Comparison of ENCODE assay signal across 7 mouse cellular contexts in the genomic region with DNA sequence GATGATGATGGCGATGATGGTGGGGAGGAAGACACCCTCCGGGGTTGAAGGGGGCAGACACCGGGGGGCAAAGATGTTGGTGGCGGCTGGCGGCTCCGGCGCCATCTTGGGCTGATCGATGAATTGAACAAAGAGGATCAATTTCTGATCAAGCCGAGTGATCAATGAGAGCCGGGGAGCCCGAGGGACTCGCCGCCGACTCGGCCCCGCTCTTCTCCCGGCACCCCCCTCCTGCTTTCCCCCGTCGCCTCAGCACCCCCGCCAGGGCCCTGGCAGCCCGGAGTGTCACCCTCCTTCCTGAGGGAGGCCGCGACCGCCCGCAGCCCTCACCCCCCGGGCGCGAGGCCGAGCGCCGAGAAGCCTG. TPM values are rescaled to one million over a fixed set of nuclear protein-coding genes. Genes with fewer than 3 reads are reported as not detected.
DNase-seq lines count a peak whose midpoint lies in the region; ATAC-seq and TF ChIP-seq lines count a peak whose summit lies in the region.

No protein-coding gene starts in this region.

- H3K36me3 ChIP-seq in ES-Bruce4 (ENCODE audit: control insufficient read depth, insufficient read depth, low read length, poor library complexity, severe bottlenecking): no peaks in the 10 kb centered on the region
- H3K36me3 ChIP-seq in hindbrain, embryonic 15.5 days: no peaks in the 10 kb centered on the region
- H3K36me3 ChIP-seq in midbrain, embryonic 12.5 days: no peaks in the 10 kb centered on the region

- H3K9me3 ChIP-seq in ES-Bruce4 (replicated peaks; ENCODE audit: control insufficient read depth, insufficient read depth, low read length, poor library complexity, severe bottlenecking): no peaks in the 10 kb centered on the region
- H3K9me3 ChIP-seq in hindbrain, embryonic 15.5 days: no peaks in the 10 kb centered on the region
- no peaks in the 10 kb centered on the region for H3K9me3 ChIP-seq in midbrain, embryonic 12.5 days

- TF ChIP-seq POLR2A in ES-Bruce4 (IDR thresholded peaks at IDR 0.05; ENCODE audit: insufficient read depth, low read length): no peak
- TF ChIP-seq POLR2A in bone marrow macrophage, adult 2 months (IDR thresholded peaks at IDR 0.05; ENCODE audit: borderline replicate concordance, low read depth, low read length): no peak

- peak overlapping the region; percentile 98 for H3K9ac ChIP-seq in ES-Bruce4 (ENCODE audit: low read depth, poor library complexity, severe bottlenecking)
- H3K9ac ChIP-seq in hindbrain, embryonic 15.5 days: peak overlapping the region; percentile 97
- H3K9ac ChIP-seq in midbrain, embryonic 12.5 days (replicated peaks): peak overlapping the region; percentile 93

- peak overlapping the region; percentile 97 for H3K4me2 ChIP-seq in hindbrain, embryonic 15.5 days
- H3K4me2 ChIP-seq in midbrain, embryonic 12.5 days (replicated peaks): peak overlapping the region; percentile 97

- peak; percentile 62 for ATAC-seq in hindbrain, embryonic 15.5 days (ENCODE audit: low FRiP score, low read depth)
- peak; percentile 63 for ATAC-seq in midbrain, embryonic 12.5 days (ENCODE audit: low FRiP score, low read depth)

- DNase-seq in layer of hippocampus, postnatal 36 days: peak; percentile 18 to 26
- no peak for DNase-seq in layer of hippocampus, adult 8-10 months (ENCODE audit: low spot score in 2 of 2)
- DNase-seq in ovary, postnatal 10 days (ENCODE audit: low spot score): no peak

- H3K27ac ChIP-seq in ES-Bruce4 (ENCODE audit: insufficient read depth, low read length): peak overlapping the region; percentile 52
- H3K27ac ChIP-seq in bone marrow macrophage, adult 2 months (ENCODE audit: insufficient read depth, low read depth, low read length): peak overlapping the region; percentile 70
- peak overlapping the region; percentile 97 for H3K27ac ChIP-seq in hindbrain, embryonic 15.5 days (replicated peaks)
- H3K27ac ChIP-seq in midbrain, embryonic 12.5 days (replicated peaks): peak overlapping the region; percentile 97

- H3K27me3 ChIP-seq in ES-Bruce4 (ENCODE audit: control insufficient read depth, insufficient read depth, low read length, poor library complexity, severe bottlenecking): peaks cover 4% of the 10 kb centered on the region
- H3K27me3 ChIP-seq in hindbrain, embryonic 15.5 days: peaks cover 19% of the 10 kb centered on the region
- peaks cover 30% of the 10 kb centered on the region for H3K27me3 ChIP-seq in midbrain, embryonic 12.5 days

- WGBS in hindbrain, embryonic 15.5 days: under 1% methylated on average over 31 of the region's 31 CpGs
- WGBS in midbrain, embryonic 12.5 days: under 1% methylated on average over 31 of the region's 31 CpGs

- H3K4me3 ChIP-seq in ES-Bruce4 (ENCODE audit: low read depth, low read length): peak overlapping the region; percentile 98
- peak overlapping the region; percentile 82 for H3K4me3 ChIP-seq in bone marrow macrophage, adult 2 months (ENCODE audit: insufficient read depth, low read length)
- peak overlapping the region; percentile 87 for H3K4me3 ChIP-seq in hindbrain, embryonic 15.5 days
- peak overlapping the region; percentile 85 for H3K4me3 ChIP-seq in midbrain, embryonic 12.5 days

- TF ChIP-seq EP300 in ES-Bruce4 (IDR thresholded peaks at IDR 0.05; ENCODE audit: insufficient read depth, low read depth, low read length): no peak

- peaks cover 2% of the 10 kb centered on the region for H3K4me1 ChIP-seq in ES-Bruce4 (ENCODE audit: control insufficient read depth, insufficient read depth, low read length)
- H3K4me1 ChIP-seq in bone marrow macrophage, adult 2 months (ENCODE audit: control insufficient read depth, insufficient read depth, low read length): peaks cover 15% of the 10 kb centered on the region
- H3K4me1 ChIP-seq in hindbrain, embryonic 15.5 days (replicated peaks): peaks cover 35% of the 10 kb centered on the region
- peaks cover 36% of the 10 kb centered on the region for H3K4me1 ChIP-seq in midbrain, embryonic 12.5 days

- TF ChIP-seq CTCF in ES-Bruce4 (IDR thresholded peaks at IDR 0.05; ENCODE audit: low read depth, low read length): no peak
- TF ChIP-seq CTCF in bone marrow macrophage, adult 2 months (IDR thresholded peaks at IDR 0.05; ENCODE audit: low read depth, low read length): no peak

RNA-seq across cellular contexts. Expression of gene Cux1, which starts 0.5 kb away (rescaled TPM):
- 10 to 100 TPM; 36.0 to 38.1 TPM for total RNA-seq in layer of hippocampus, postnatal 36 days (2021)
- total RNA-seq in layer of hippocampus, adult 8-10 months (2022): 10 to 100 TPM; 37.3 to 53.2 (median 46.7) TPM
- polyA plus RNA-seq in ES-Bruce4 (2011; ENCODE audit: insufficient read depth, insufficient read length, low read depth, missing spikeins): 37.0 and 38.0 TPM in 2 replicates
- 130 and 149 TPM in 2 replicates for polyA plus RNA-seq in bone marrow macrophage, adult 2 months (2012; ENCODE audit: insufficient read depth, insufficient read length, missing spikeins)
- polyA plus RNA-seq in hindbrain, embryonic 15.5 days (2015; fragmentation: Nextera tagmentation; extraction: Ambion mirVana): 101 and 106 TPM in 2 replicates
- 150 and 159 TPM in 2 replicates for polyA plus RNA-seq in midbrain, embryonic 12.5 days (2016; fragmentation: Nextera tagmentation; extraction: Ambion mirVana)

Comparison
In these comparisons a context has a peak if more than half of its experiments do, and no peak if none do; other contexts are left out.
1. DNase-seq: peak in layer of hippocampus, postnatal 36 days (2 of 2); none in layer of hippocampus, adult 8-10 months (0 of 2) and ovary, postnatal 10 days (single experiment).
2. Peak in every context shown above with its lines, with median percentiles within 50 percentile points of each other: H3K27ac ChIP-seq, H3K4me3 ChIP-seq and H3K9ac ChIP-seq.